Mouse (Mus musculus): ENCODE measurements at regions not wholly inside any gene's neighbourhood (a gene's known extent, or its start where the extent isn't known, plus 50 kb on each side); places are given as distances from the start of the nearest gene placed in this dataset.

- TF ChIP-seq POLR2A (IDR thresholded peaks at IDR 0.05; ENCODE audit: borderline replicate concordance, low read depth, low read length) = no peak
- no peak for TF ChIP-seq CTCF (IDR thresholded peaks at IDR 0.05; ENCODE audit: low read depth, low read length)
Observed at GRCm38 (mm10) chr3:50981751-50982150, 242.5 kb upstream of the Noct start.

Data from bone marrow macrophage, adult 2 months (primary cell).